Mouse (Mus musculus) heart, postnatal 0 days (tissue): Measurements from ENCODE around the gene Arhgef12. TPM values are rescaled to one million over a fixed set of nuclear protein-coding genes. Genes with fewer than 3 reads are reported as not detected.

Source experiments
- ATAC-seq: fragments of 200-750 bp; cut with Nextera tagmentation; 2 replicates; pipeline ENCODE4 v1.8.0; 2017; ENCODE audit warnings: low read depth, moderate number of reproducible peaks, moderate library complexity; ENCODE audit not compliant: insufficient read depth
- DNase-seq: peaks from one replicate; pipeline ENCODE4 v3.0.0-alpha.2; 2016; ENCODE audit warnings: low spot score
- H3K27ac ChIP-seq: fragments of 300-500 bp; sonication (generic); 2 replicates; pipeline ENCODE4 v1.5.1; 2014; ENCODE audit warnings: low read depth, mild to moderate bottlenecking
- H3K27me3 ChIP-seq: fragments of 300-500 bp; sonication (generic); 2 replicates; pipeline ENCODE4 v1.6.1; 2014; ENCODE audit warnings: low read length, mixed read lengths; ENCODE audit not compliant: control insufficient read depth, insufficient read depth
- H3K36me3 ChIP-seq: fragments of 300-500 bp; sonication (generic); replicated peaks from 2 replicates; pipeline ENCODE4 v1.6.1; 2014; ENCODE audit warnings: low read length, mixed read lengths; ENCODE audit not compliant: control insufficient read depth, insufficient read depth
- H3K4me1 ChIP-seq: fragments of 300-500 bp; sonication (generic); 2 replicates; pipeline ENCODE4 v1.6.1; 2014; ENCODE audit warnings: antibody characterized with exemption; ENCODE audit not compliant: control insufficient read depth, insufficient read depth
- H3K4me2 ChIP-seq: fragments of 300-500 bp; sonication (generic); 2 replicates; pipeline ENCODE4 v1.6.1; 2014; ENCODE audit warnings: low read depth, mild to moderate bottlenecking, low read length, moderate library complexity
- H3K4me3 ChIP-seq: fragments of 300-500 bp; sonication (generic); 2 replicates; pipeline ENCODE4 v1.5.1; 2014; ENCODE audit warnings: low read depth, low read length
- H3K9ac ChIP-seq: fragments of 300-500 bp; sonication (generic); replicated peaks from 2 replicates; pipeline ENCODE4 v1.6.1; 2014; ENCODE audit warnings: low read depth, low read length, mixed read lengths
- H3K9me3 ChIP-seq: fragments of 300-500 bp; sonication (generic); replicated peaks from 2 replicates; pipeline ENCODE4 v1.6.1; 2016; ENCODE audit warnings: low read length; ENCODE audit not compliant: control insufficient read depth
- CTCF ChIP-seq: IDR thresholded peaks from 2 replicates; pipeline ENCODE4 v1.5.1; 2016; ENCODE audit warnings: antibody characterized with exemption, control low read depth, low read depth
- EP300 ChIP-seq: IDR thresholded peaks from 2 replicates; pipeline ENCODE4 v1.6.1; 2016; ENCODE audit warnings: antibody characterized with exemption, low read depth
- WGBS: fragments of 180-500 bp; shearing (Covaris S2); extraction: QIAGEN DNeasy Blood & Tissue Kit; methylation state at CpG from one replicate; pipeline ENCODE4 v1.1.7; 2014; 5-methylcytosine and 5-hydroxymethylcytosine counted together
- polyA plus RNA-seq: library from polyadenylated mRNA; unstranded; fragments of >200 nt; fragmentation: Nextera tagmentation; extraction: Ambion mirVana; gene quantifications from 2 replicates; pipeline ENCODE4 v1.2.1, GENCODE M21; 2015
- total RNA-seq: library from RNA; depleted of rRNA; stranded (reverse); fragments of >200 nt; gene quantifications from 2 replicates; pipeline ENCODE4 v1.2.3, GENCODE M21; 2014; ENCODE audit warnings: low replicate concordance

Gene Arhgef12
- total and polyA plus RNA-seq, 2 experiments from 2014 or later: 10.3 to 57.3 TPM

- Histone ChIP-seq H3K27ac (no peak overlapping the region), H3K4me1 (no peaks in the 10 kb centered on the region), H3K27me3 (no peaks in the 10 kb centered on the region), H3K36me3 (peaks cover 18% of the 10 kb centered on the region), H3K9ac (no peak overlapping the region), H3K9me3 (no peaks in the 10 kb centered on the region), H3K4me2 (no peak overlapping the region), H3K4me3 (no peak overlapping the region)
- DNase-seq (no peak), ATAC-seq (no peak)
- TF ChIP-seq CTCF (no peak), EP300 (no peak)
- 33% methylated on average over 5 of the region's 5 CpGs for WGBS
These were observed 79.3 kb downstream of the Arhgef12 start for GRCm38 (mm10) chr9:43027757-43028156.

GRCm38 (mm10) chr9:43021515-43022251 is 85.4 kb downstream of the Arhgef12 start:
- Histone ChIP-seq H3K9ac (no peak overlapping the region), H3K4me3 (no peak overlapping the region), H3K4me1 (peaks cover 9% of the 10 kb centered on the region), H3K27ac (peak overlapping the region; percentile 90), H3K36me3 (peaks cover 40% of the 10 kb centered on the region), H3K9me3 (no peaks in the 10 kb centered on the region), H3K27me3 (no peaks in the 10 kb centered on the region), H3K4me2 (no peak overlapping the region)
- 40% methylated on average over 5 of the region's 5 CpGs for WGBS
- TF ChIP-seq EP300 (no peak), CTCF (no peak)
- DNase-seq: peak; percentile 39
- ATAC-seq: peak; percentile 83

GRCm38 (mm10) chr9:43019656-43020055 is 87.4 kb downstream of the Arhgef12 start:
- no peak overlapping the region for H3K4me2 ChIP-seq
- ATAC-seq: no peak
- peaks cover 9% of the 10 kb centered on the region for H3K4me1 ChIP-seq
- TF ChIP-seq CTCF: no peak
- no peak for TF ChIP-seq EP300
- no peaks in the 10 kb centered on the region for H3K27me3 ChIP-seq
- H3K4me3 ChIP-seq: no peak overlapping the region
- H3K36me3 ChIP-seq: peaks cover 32% of the 10 kb centered on the region
- DNase-seq: no peak
- 92% methylated on average over 9 of the region's 9 CpGs for WGBS
- H3K9me3 ChIP-seq: no peaks in the 10 kb centered on the region
- no peak overlapping the region for H3K9ac ChIP-seq
- H3K27ac ChIP-seq: no peak overlapping the region

GRCm38 (mm10) chr9:43015786-43016185 is 91.3 kb downstream of the Arhgef12 start:
- TF ChIP-seq EP300 (no peak), CTCF (peak; percentile 33)
- 80% methylated on average over 5 of the region's 5 CpGs for WGBS
- Histone ChIP-seq H3K27me3 (no peaks in the 10 kb centered on the region), H3K4me3 (no peak overlapping the region), H3K4me2 (no peak overlapping the region), H3K36me3 (peaks cover 36% of the 10 kb centered on the region), H3K4me1 (no peaks in the 10 kb centered on the region), H3K9ac (no peak overlapping the region), H3K27ac (peak overlapping the region; percentile 3; the same call in 1 of the 2 replicates), H3K9me3 (no peaks in the 10 kb centered on the region)
- ATAC-seq (no peak), DNase-seq (no peak)

GRCm38 (mm10) chr9:43015366-43015765 is 91.7 kb downstream of the Arhgef12 start:
- Histone ChIP-seq H3K27me3 (no peaks in the 10 kb centered on the region), H3K27ac (no peak overlapping the region), H3K9me3 (no peaks in the 10 kb centered on the region), H3K4me3 (no peak overlapping the region), H3K36me3 (peaks cover 36% of the 10 kb centered on the region), H3K4me2 (no peak overlapping the region), H3K9ac (no peak overlapping the region), H3K4me1 (no peaks in the 10 kb centered on the region)
- DNase-seq (no peak), ATAC-seq (no peak)
- 71% methylated on average over 2 of the region's 2 CpGs for WGBS
- TF ChIP-seq EP300: no peak

- H3K4me2 ChIP-seq: no peak overlapping the region
- no peaks in the 10 kb centered on the region for H3K9me3 ChIP-seq
- no peaks in the 10 kb centered on the region for H3K4me1 ChIP-seq
- ATAC-seq (no peak), DNase-seq (no peak)
- no peaks in the 10 kb centered on the region for H3K27me3 ChIP-seq
- no peak overlapping the region for H3K4me3 ChIP-seq
- H3K9ac ChIP-seq: no peak overlapping the region
- TF ChIP-seq CTCF (no peak), EP300 (no peak)
- no peak overlapping the region for H3K27ac ChIP-seq
- 92% methylated on average over 1 of the region's 1 CpGs for WGBS
- H3K36me3 ChIP-seq: peaks cover 38% of the 10 kb centered on the region
These were observed 92.2 kb downstream of the Arhgef12 start for GRCm38 (mm10) chr9:43014886-43015285.
